Mouse (Mus musculus) MEL (cell line): ENCODE data around the gene Tesmin.

ENCODE experiments used
- CHD1 ChIP-seq: IDR thresholded peaks from 2 replicates; pipeline ENCODE4 v1.6.1; 2012; ENCODE audit warnings: low read depth, mild to moderate bottlenecking, inconsistent platforms, low read length, improper control_type of control experiment
- CTCF ChIP-seq, 3 experiments: IDR thresholded peaks in 2 of 3; conservative IDR thresholded peaks in 1 of 3; 2 replicates each; pipeline ENCODE4 v1.5.1; 2011 to 2012; ENCODE audit warnings: low read length in 3 of 3, low read depth in 2 of 3, mild to moderate bottlenecking in 2 of 3, improper control_type of control experiment in 1 of 3, inconsistent platforms in 1 of 3, mixed read lengths in 1 of 3, moderate library complexity in 1 of 3; ENCODE audit not compliant: control insufficient read depth in 1 of 3, insufficient read depth in 1 of 3, poor library complexity in 1 of 3, severe bottlenecking in 1 of 3
- ELF1 ChIP-seq: IDR thresholded peaks from 2 replicates; pipeline ENCODE4 v1.6.1; 2014; ENCODE audit warnings: low read depth, mild to moderate bottlenecking, inconsistent platforms, low read length, improper control_type of control experiment, moderate library complexity
- GATA1 ChIP-seq: IDR thresholded peaks from 2 replicates; pipeline ENCODE4 v1.6.1; 2011; ENCODE audit warnings: low read depth, low read length, improper control_type of control experiment
- NELFE ChIP-seq: IDR thresholded peaks from 2 replicates; pipeline ENCODE4 v1.6.1; 2011; ENCODE audit warnings: low read depth, low read length, improper control_type of control experiment
- POLR2A ChIP-seq, 2 experiments: IDR thresholded peaks; 2 replicates each; pipeline ENCODE4 v1.6.1; 2011 to 2012; ENCODE audit warnings: low read length in 2 of 2, mild to moderate bottlenecking in 2 of 2, control low read depth in 1 of 2, improper control_type of control experiment in 1 of 2, low read depth in 1 of 2, moderate library complexity in 1 of 2; ENCODE audit not compliant: control insufficient read depth in 1 of 2, insufficient read depth in 1 of 2, poor library complexity in 1 of 2
- SMC3 ChIP-seq: IDR thresholded peaks from 2 replicates; pipeline ENCODE4 v1.6.1; 2011; ENCODE audit warnings: low read depth, low read length, improper control_type of control experiment
- UBTF ChIP-seq: IDR thresholded peaks from 2 replicates; pipeline ENCODE4 v1.6.1; 2012; ENCODE audit warnings: low read depth, mild to moderate bottlenecking, inconsistent platforms, low read length, improper control_type of control experiment, moderate library complexity, borderline replicate concordance; ENCODE audit not compliant: insufficient read depth
- USF1 ChIP-seq: IDR thresholded peaks from 2 replicates; pipeline ENCODE4 v1.6.1; 2014; ENCODE audit warnings: low read depth, mild to moderate bottlenecking, inconsistent platforms, low read length, improper control_type of control experiment, moderate library complexity
- ZC3H11A ChIP-seq: IDR thresholded peaks from 2 replicates; pipeline ENCODE4 v1.6.1; 2012; ENCODE audit warnings: low read depth, mild to moderate bottlenecking, inconsistent platforms, low read length, improper control_type of control experiment
- ZMIZ1 ChIP-seq: IDR thresholded peaks from 2 replicates; pipeline ENCODE4 v1.6.1; 2012; ENCODE audit warnings: low read depth, mild to moderate bottlenecking, inconsistent platforms, low read length, improper control_type of control experiment, moderate library complexity

DNA sequence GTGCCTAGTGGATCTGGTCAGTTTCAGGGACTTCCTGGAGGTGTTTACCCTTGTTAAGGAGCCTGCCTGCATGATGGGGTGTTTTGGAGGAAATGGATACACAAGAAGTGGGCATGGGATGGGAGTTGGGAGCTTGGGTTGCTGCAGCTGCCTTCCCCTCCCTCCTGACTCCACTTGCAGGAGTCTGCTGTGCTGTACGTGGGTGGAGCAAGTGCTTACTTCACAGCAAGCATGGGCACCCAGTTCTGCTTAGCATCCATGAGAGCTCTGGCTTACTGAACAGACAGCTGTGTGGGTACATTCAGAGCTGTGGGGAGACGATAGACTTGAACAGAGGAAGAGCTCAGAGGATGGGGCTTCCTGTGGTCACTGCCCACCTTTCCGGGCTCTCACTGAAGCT is 47.6 kb upstream of the Tesmin start:
- no peak for TF ChIP-seq POLR2A (IDR thresholded peaks at IDR 0.05; ENCODE audit: control insufficient read depth in 1 of 2, insufficient read depth in 1 of 2, low read depth in 1 of 2, low read length in 2 of 2, poor library complexity in 1 of 2)
- TF ChIP-seq CTCF (IDR thresholded peaks at IDR 0.05 in 2 of 3, conservative IDR thresholded peaks at IDR 0.05 in 1 of 3; ENCODE audit: control insufficient read depth in 1 of 3, insufficient read depth in 1 of 3, low read depth in 2 of 3, low read length in 3 of 3, poor library complexity in 1 of 3, severe bottlenecking in 1 of 3) = no peak
- TF ChIP-seq SMC3 = no peak
- no peak for TF ChIP-seq USF1
- TF ChIP-seq NELFE = no peak
- TF ChIP-seq CHD1 = no peak
- TF ChIP-seq ZC3H11A = no peak
- TF ChIP-seq ELF1 = no peak
- no peak for TF ChIP-seq UBTF
- TF ChIP-seq GATA1 = no peak
- TF ChIP-seq ZMIZ1 = no peak
